Mouse (Mus musculus) CD8-positive naive resting alpha-beta T cell, adult 57 days (primary cell): ENCODE results near the gene Uba6. TPM values are rescaled to one million over a fixed set of nuclear protein-coding genes. Genes with fewer than 3 reads are reported as not detected.

Source experiments
- total RNA-seq: library from RNA; stranded (reverse); gene quantifications from one replicate; pipeline ENCODE4 v1.2.4, GENCODE M21; 2023

The Uba6 gene
- total RNA-seq: 14.5 TPM

DNA sequence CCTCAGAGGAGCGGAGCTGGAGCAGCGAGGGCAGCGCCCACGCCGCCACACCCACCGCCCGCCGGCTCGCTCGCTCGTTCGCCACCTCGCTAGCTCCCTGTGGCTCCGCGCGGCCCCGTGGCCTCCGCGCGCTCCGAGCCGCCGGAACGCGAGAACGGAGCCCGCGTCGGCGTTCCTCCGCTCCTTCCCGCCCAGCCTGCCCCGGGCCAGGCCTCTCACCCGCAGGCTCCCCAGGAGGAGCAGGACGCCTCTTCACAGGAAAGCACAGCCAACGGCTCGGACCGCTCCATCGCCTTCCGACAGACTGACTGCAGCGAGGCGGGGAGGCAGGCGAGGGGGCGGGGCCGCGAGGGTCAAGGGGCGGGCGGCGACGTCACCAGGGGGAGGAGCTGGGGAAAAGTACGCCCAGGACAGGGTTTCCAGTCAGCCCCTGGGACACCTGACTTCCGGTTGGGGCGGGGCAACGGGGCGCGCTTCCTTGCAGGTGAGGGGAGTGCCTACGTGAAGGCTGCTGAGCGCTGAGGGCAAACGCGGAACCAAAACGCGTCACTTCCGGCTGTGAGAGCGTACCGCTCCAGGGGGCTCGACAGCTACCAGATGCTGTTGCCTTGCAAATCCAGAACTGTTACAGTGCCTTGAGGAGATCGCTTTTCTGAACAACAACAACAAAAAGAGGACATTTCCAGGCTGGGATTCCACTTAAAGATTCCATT, at the start of gene Uba6:
Uba6 (minus strand) TSS at position 355 of the 713 bp plus-strand sequence.

DNA sequence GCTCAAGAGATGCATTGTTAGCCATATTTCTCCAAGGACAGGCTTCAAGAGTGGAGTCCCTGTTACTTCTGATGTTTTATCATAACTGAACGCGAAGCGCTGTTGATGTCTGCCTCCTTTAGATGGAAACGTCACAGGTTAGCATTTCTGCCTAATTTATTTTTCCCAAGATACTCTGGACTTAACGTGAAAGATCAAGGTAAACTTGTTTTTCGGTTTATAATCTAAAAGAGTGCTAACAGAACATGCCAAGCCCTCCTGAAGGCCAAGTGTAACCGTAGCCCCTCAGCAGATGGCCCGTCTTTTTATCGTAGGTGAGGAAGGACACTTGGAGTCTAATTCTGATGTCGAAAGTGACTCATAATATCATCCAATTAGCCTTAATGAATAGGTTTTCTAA, 25.2 kb upstream of the Uba6 start, which contains the start of gene Gnrhr:
Gnrhr (minus strand) TSS at position 101 of the 400 bp plus-strand sequence.

DNA sequence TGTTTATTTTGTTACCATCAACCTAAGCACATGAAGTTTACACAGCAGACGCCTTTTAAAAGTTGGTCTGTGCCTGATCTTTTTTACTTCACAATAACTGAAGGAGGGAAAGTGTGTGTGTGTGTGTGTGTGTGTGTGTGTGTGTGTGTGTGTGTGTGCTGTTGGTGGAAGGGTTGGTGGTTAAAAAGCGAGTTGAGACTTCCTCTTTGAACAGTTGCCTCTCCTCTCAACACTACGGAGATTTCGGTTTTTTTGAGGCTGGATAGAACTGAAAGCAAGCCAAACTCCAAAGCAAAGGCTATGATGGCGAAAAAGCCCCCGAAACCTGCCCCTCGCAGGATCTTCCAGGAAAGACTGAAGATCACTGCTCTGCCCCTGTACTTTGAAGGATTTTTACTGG, 101.1 kb downstream of the Uba6 start, which contains the start of gene Stap1:
Stap1 (plus strand) TSS at position 209 of the 400 bp plus-strand sequence.

DNA sequence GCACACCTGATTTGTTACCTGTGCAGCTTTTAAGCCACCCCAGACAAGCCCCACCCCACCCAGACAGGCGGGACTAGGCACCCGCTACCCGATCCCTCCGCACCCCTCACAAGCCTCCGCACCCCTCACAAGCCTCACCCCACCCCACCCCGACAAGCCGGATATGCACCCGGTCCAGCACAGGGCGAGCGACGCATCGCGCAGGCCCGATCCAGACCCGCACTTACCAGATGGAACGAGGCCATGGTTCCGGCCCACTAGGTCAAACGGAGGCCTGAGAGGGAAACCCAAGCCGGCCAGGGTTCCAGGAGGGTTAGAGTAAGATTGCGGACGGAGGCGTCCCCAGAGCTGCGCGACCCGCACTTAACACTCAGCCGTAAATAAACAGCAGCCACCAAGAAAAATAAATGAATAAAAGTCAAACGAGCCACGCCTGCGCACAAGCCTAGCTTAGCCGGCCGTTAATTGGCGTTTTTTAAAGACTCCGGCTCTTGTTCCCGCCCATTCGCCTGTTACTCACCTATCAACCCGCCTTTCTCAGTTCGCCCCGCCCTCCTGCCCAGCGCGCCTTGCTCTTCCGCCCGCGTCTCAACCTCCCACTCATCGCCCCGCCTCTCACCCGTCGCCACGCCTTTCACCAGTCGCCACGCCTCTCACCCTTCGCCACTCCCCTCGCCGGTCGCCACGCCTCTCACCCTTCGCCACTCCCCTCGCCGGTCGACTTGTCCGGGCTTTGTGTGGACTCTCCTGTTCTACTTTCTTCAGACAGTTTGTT, 107.3 kb downstream of the Uba6 start, which contains the start of gene Cenpc1:
Cenpc1 (minus strand) TSS at position 483 of the 775 bp plus-strand sequence.

Other genes with a start within 250 kb of the Uba6 start
- gene Cenpc1, start 107.2 kb downstream of the Uba6 start, total RNA-seq: 26.9 TPM
- 56.6 TPM for gene Stap1, start 101.1 kb downstream of the Uba6 start, total RNA-seq
- gene Gnrhr, start 25.1 kb upstream of the Uba6 start, total RNA-seq: not detected
- not detected for gene Tmprss11c, start 116.5 kb upstream of the Uba6 start, total RNA-seq
- not detected for gene Tmprss11d, start 200.6 kb upstream of the Uba6 start, total RNA-seq